Mouse (Mus musculus): ENCODE measurements around the gene Dnaja3.

DNA sequence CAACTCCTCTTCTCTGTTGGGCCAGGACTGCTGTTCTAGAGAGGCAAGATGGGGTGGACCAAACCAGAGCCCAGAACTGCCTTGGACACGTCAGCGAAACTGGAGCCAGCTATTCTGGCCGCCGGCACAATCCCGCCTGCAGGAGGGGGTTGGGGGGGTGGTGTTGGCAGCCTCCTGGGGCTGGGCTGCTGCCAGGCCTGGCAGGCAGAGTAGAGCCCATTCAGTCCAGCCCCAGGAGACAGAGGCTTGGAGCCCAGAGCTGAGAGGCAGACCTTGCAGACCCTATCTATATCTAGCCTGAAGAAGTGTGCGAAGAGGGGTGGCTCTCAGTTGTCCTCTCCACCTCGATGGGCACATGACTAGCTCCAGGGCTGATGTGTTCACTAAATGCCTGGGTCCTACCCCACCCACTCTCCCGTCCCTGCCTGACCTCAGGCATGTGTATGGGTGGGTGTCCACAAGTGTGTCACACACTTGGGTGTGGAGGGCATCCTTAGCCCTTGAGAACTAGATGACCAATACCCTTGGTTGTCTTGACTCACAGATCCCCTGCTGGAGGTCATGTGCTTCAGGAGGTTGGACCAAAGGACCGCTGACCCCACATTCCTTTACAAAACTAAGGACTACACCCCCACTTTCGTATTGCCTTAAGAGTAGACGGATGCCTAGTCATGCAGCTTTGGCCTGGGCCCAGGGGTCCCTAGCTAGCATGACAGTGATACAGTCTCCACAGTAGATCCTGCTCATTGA is 4.1 kb downstream of the Dnaja3 start:
- TF ChIP-seq CTCF (IDR thresholded peaks at IDR 0.05; ENCODE audit: insufficient read depth, low read depth, low read length) (no peak), POLR2A (IDR thresholded peaks at IDR 0.05; ENCODE audit: insufficient read depth, low read depth, low read length) (no peak)

All from olfactory bulb, adult 2 months (tissue).